Mouse (Mus musculus) lung, adult 18-20 months (tissue): ENCODE data around the gene Rnf227.
"Not testable (repeated sequence)": the region's sequence is repeated elsewhere in the genome, so short reads cannot be mapped to it uniquely, and the experiment has no call there.

Experiments
- DNase-seq, 2 experiments: peaks; one replicate each; pipeline ENCODE4 v3.0.0; 2022; ENCODE audit warnings: mixed read lengths in 2 of 2

The Rnf227 gene

GRCm38 (mm10) chr11:69340161-69341131 is at the start of gene Rnf227:
Gene Rnf227, plus strand, starts transcription at chr11:69340461.
- DNase-seq, result peak; percentile 54 to 56

GRCm38 (mm10) chr11:69291111-69291510 is 49.1 kb upstream of the Rnf227 start:
- DNase-seq, result no peak

- DNase-seq, result no peak
Measured at GRCm38 (mm10) chr11:69295286-69295685, 45.0 kb upstream of the Rnf227 start.

GRCm38 (mm10) chr11:69297799-69298198 is 42.5 kb upstream of the Rnf227 start:
- DNase-seq, result no peak

GRCm38 (mm10) chr11:69298231-69298630 is 42.0 kb upstream of the Rnf227 start:
- DNase-seq, result no peak

GRCm38 (mm10) chr11:69302817-69303216 is 37.4 kb upstream of the Rnf227 start:
- DNase-seq, result no peak

- DNase-seq, result no peak
Measured at GRCm38 (mm10) chr11:69305291-69305690, 35.0 kb upstream of the Rnf227 start.

GRCm38 (mm10) chr11:69306039-69306438 is 34.2 kb upstream of the Rnf227 start:
- DNase-seq, result no peak

- no peak for DNase-seq
Measured at GRCm38 (mm10) chr11:69311266-69311665, 29.0 kb upstream of the Rnf227 start.

GRCm38 (mm10) chr11:69316361-69316760 is 23.9 kb upstream of the Rnf227 start:
- no peak for DNase-seq

GRCm38 (mm10) chr11:69318000-69318399 is 22.3 kb upstream of the Rnf227 start:
- not testable (repeated sequence) for DNase-seq

- DNase-seq, result no peak
Measured at GRCm38 (mm10) chr11:69321580-69321979, 18.7 kb upstream of the Rnf227 start.

GRCm38 (mm10) chr11:69322010-69322409 is 18.3 kb upstream of the Rnf227 start:
- DNase-seq, result no peak

GRCm38 (mm10) chr11:69322693-69323471 is 17.4 kb upstream of the Rnf227 start:
- DNase-seq, result no peak

GRCm38 (mm10) chr11:69323667-69324111 is 16.6 kb upstream of the Rnf227 start, which contains the start of the genes Cntrob and Trappc1:
Gene Cntrob, minus strand, starts transcription at chr11:69323775.
Gene Trappc1, plus strand, starts transcription at chr11:69323980.
- peak; percentile 99 to 100 for DNase-seq

- DNase-seq, result no peak
Measured at GRCm38 (mm10) chr11:69324749-69325148, 15.5 kb upstream of the Rnf227 start.

- peak; percentile 91 to 93 for DNase-seq
Measured at GRCm38 (mm10) chr11:69325628-69326407, 14.4 kb upstream of the Rnf227 start, which contains the start of gene Kcnab3. Gene Kcnab3, plus strand, starts transcription at chr11:69326258.

GRCm38 (mm10) chr11:69326408-69327156 is 13.7 kb upstream of the Rnf227 start:
- peak in 1 of 2 experiments; percentile 26 for DNase-seq

GRCm38 (mm10) chr11:69327157-69327442 is 13.2 kb upstream of the Rnf227 start:
- DNase-seq, result no peak

- no peak for DNase-seq
Measured at GRCm38 (mm10) chr11:69327648-69328047, 12.6 kb upstream of the Rnf227 start.

- DNase-seq, result no peak
Measured at GRCm38 (mm10) chr11:69328517-69328916, 11.7 kb upstream of the Rnf227 start.

- no peak for DNase-seq
Measured at GRCm38 (mm10) chr11:69331152-69331551, 9.1 kb upstream of the Rnf227 start.
